Mouse (Mus musculus): ENCODE measurements around the gene Hcrtr1. TPM values are rescaled to one million over a fixed set of nuclear protein-coding genes. Genes with fewer than 3 reads are reported as not detected.

The Hcrtr1 gene
- polyA plus RNA-seq, 1 experiment = 0.48 TPM

GRCm38 (mm10) chr4:130161349-130161748 lies 22.2 kb upstream of the Hcrtr1 start:
- no peak for DNase-seq (ENCODE audit: low read depth in 1 of 2, low spot score in 2 of 2)
- Histone ChIP-seq H3K36me3 (ENCODE audit: control insufficient read depth, insufficient read depth, low read length) (no peaks in the 10 kb centered on the region), H3K27me3 (ENCODE audit: control insufficient read depth, insufficient read depth, low read length) (no peaks in the 10 kb centered on the region), H3K4me1 (ENCODE audit: control insufficient read depth, insufficient read depth, insufficient read length) (no peaks in the 10 kb centered on the region), H3K27ac (ENCODE audit: insufficient read depth, low read length) (no peak overlapping the region), H3K4me3 (ENCODE audit: extremely low read depth, insufficient read depth, insufficient read length) (no peak overlapping the region)
- TF ChIP-seq CTCF (IDR thresholded peaks at IDR 0.05; ENCODE audit: extremely low read depth, insufficient read depth, insufficient read length, insufficient replicate concordance) (no peak), POLR2A (IDR thresholded peaks at IDR 0.05; ENCODE audit: low read depth, low read length) (no peak)
- 75% methylated on average over 4 of the region's 4 CpGs for WGBS

GRCm38 (mm10) chr4:130156812-130157371 lies 17.7 kb upstream of the Hcrtr1 start:
- no peak overlapping the region for H3K4me3 ChIP-seq (ENCODE audit: extremely low read depth, insufficient read depth, insufficient read length)
- H3K27me3 ChIP-seq (ENCODE audit: control insufficient read depth, insufficient read depth, low read length) = no peaks in the 10 kb centered on the region
- no peak for DNase-seq (ENCODE audit: low read depth in 1 of 2, low spot score in 2 of 2)
- 25% methylated on average over 12 of the region's 12 CpGs for WGBS
- no peaks in the 10 kb centered on the region for H3K4me1 ChIP-seq (ENCODE audit: control insufficient read depth, insufficient read depth, insufficient read length)
- H3K27ac ChIP-seq (ENCODE audit: insufficient read depth, low read length) = no peak overlapping the region
- H3K36me3 ChIP-seq (ENCODE audit: control insufficient read depth, insufficient read depth, low read length) = no peaks in the 10 kb centered on the region
- no peak for TF ChIP-seq POLR2A (IDR thresholded peaks at IDR 0.05; ENCODE audit: low read depth, low read length)
- no peak for TF ChIP-seq CTCF (IDR thresholded peaks at IDR 0.05; ENCODE audit: extremely low read depth, insufficient read depth, insufficient read length, insufficient replicate concordance)

- Histone ChIP-seq H3K27me3 (ENCODE audit: control insufficient read depth, insufficient read depth, low read length) (no peaks in the 10 kb centered on the region), H3K36me3 (ENCODE audit: control insufficient read depth, insufficient read depth, low read length) (no peaks in the 10 kb centered on the region), H3K27ac (ENCODE audit: insufficient read depth, low read length) (no peak overlapping the region), H3K4me3 (ENCODE audit: extremely low read depth, insufficient read depth, insufficient read length) (no peak overlapping the region), H3K4me1 (ENCODE audit: control insufficient read depth, insufficient read depth, insufficient read length) (no peaks in the 10 kb centered on the region)
- TF ChIP-seq CTCF (IDR thresholded peaks at IDR 0.05; ENCODE audit: extremely low read depth, insufficient read depth, insufficient read length, insufficient replicate concordance) (no peak), POLR2A (IDR thresholded peaks at IDR 0.05; ENCODE audit: low read depth, low read length) (no peak)
- DNase-seq (ENCODE audit: low read depth in 1 of 2, low spot score in 2 of 2) = no peak
- 84% methylated on average over 3 of the region's 3 CpGs for WGBS
Observed at GRCm38 (mm10) chr4:130154250-130154649, 15.1 kb upstream of the Hcrtr1 start.

GRCm38 (mm10) chr4:130148405-130148804 lies 9.2 kb upstream of the Hcrtr1 start:
- no peaks in the 10 kb centered on the region for H3K36me3 ChIP-seq (ENCODE audit: control insufficient read depth, insufficient read depth, low read length)
- no peaks in the 10 kb centered on the region for H3K27me3 ChIP-seq (ENCODE audit: control insufficient read depth, insufficient read depth, low read length)
- H3K4me1 ChIP-seq (ENCODE audit: control insufficient read depth, insufficient read depth, insufficient read length) = no peaks in the 10 kb centered on the region
- no peak for TF ChIP-seq CTCF (IDR thresholded peaks at IDR 0.05; ENCODE audit: extremely low read depth, insufficient read depth, insufficient read length, insufficient replicate concordance)
- TF ChIP-seq POLR2A (IDR thresholded peaks at IDR 0.05; ENCODE audit: low read depth, low read length) = no peak
- 7% methylated on average over 10 of the region's 10 CpGs for WGBS
- H3K4me3 ChIP-seq (ENCODE audit: extremely low read depth, insufficient read depth, insufficient read length) = no peak overlapping the region
- no peak for DNase-seq (ENCODE audit: low read depth in 1 of 2, low spot score in 2 of 2)
- no peak overlapping the region for H3K27ac ChIP-seq (ENCODE audit: insufficient read depth, low read length)

- no peak overlapping the region for H3K4me3 ChIP-seq (ENCODE audit: extremely low read depth, insufficient read depth, insufficient read length)
- H3K27me3 ChIP-seq (ENCODE audit: control insufficient read depth, insufficient read depth, low read length) = peaks cover 6% of the 10 kb centered on the region; the same call in 1 of the 2 replicates
- H3K36me3 ChIP-seq (ENCODE audit: control insufficient read depth, insufficient read depth, low read length) = no peaks in the 10 kb centered on the region
- no peak overlapping the region for H3K27ac ChIP-seq (ENCODE audit: insufficient read depth, low read length)
- no peak for TF ChIP-seq CTCF (IDR thresholded peaks at IDR 0.05; ENCODE audit: extremely low read depth, insufficient read depth, insufficient read length, insufficient replicate concordance)
- no peak for TF ChIP-seq POLR2A (IDR thresholded peaks at IDR 0.05; ENCODE audit: low read depth, low read length)
- WGBS = 69% methylated on average over 3 of the region's 3 CpGs
- no peak for DNase-seq (ENCODE audit: low read depth in 1 of 2, low spot score in 2 of 2)
- H3K4me1 ChIP-seq (ENCODE audit: control insufficient read depth, insufficient read depth, insufficient read length) = no peaks in the 10 kb centered on the region; the same call in 1 of the 2 replicates
Observed at GRCm38 (mm10) chr4:130141786-130142185, 2.6 kb upstream of the Hcrtr1 start.

- H3K27me3 ChIP-seq (ENCODE audit: control insufficient read depth, insufficient read depth, low read length) = peaks cover 6% of the 10 kb centered on the region; the same call in 1 of the 2 replicates
- no peak overlapping the region for H3K4me3 ChIP-seq (ENCODE audit: extremely low read depth, insufficient read depth, insufficient read length)
- WGBS = 59% methylated on average over 9 of the region's 9 CpGs
Observed at GRCm38 (mm10) chr4:130140992-130141402, 1.8 kb upstream of the Hcrtr1 start.

GRCm38 (mm10) chr4:130138441-130139213 lies 532 bp downstream of the Hcrtr1 start:
- Histone ChIP-seq H3K4me3 (ENCODE audit: extremely low read depth, insufficient read depth, insufficient read length) (no peak overlapping the region), H3K27ac (ENCODE audit: insufficient read depth, low read length) (no peak overlapping the region), H3K4me1 (ENCODE audit: control insufficient read depth, insufficient read depth, insufficient read length) (no peaks in the 10 kb centered on the region; the same call in 1 of the 2 replicates), H3K36me3 (ENCODE audit: control insufficient read depth, insufficient read depth, low read length) (no peaks in the 10 kb centered on the region), H3K27me3 (ENCODE audit: control insufficient read depth, insufficient read depth, low read length) (peaks cover 6% of the 10 kb centered on the region; the same call in 1 of the 2 replicates)
- peak in 1 of 2 experiments; percentile 26 for DNase-seq (ENCODE audit: low read depth in 1 of 2, low spot score in 2 of 2)
- peak; percentile 71 for TF ChIP-seq CTCF (IDR thresholded peaks at IDR 0.05; ENCODE audit: extremely low read depth, insufficient read depth, insufficient read length, insufficient replicate concordance)
- TF ChIP-seq POLR2A (IDR thresholded peaks at IDR 0.05; ENCODE audit: low read depth, low read length) = no peak
- WGBS = 2% methylated on average over 46 of the region's 57 CpGs

More at GRCm38 (mm10) chr4:130140992-130141402, 1.8 kb upstream of the Hcrtr1 start:
- no peaks in the 10 kb centered on the region; the same call in 1 of the 2 replicates for H3K4me1 ChIP-seq (ENCODE audit: control insufficient read depth, insufficient read depth, insufficient read length)
- H3K36me3 ChIP-seq (ENCODE audit: control insufficient read depth, insufficient read depth, low read length) = no peaks in the 10 kb centered on the region
- no peak for TF ChIP-seq CTCF (IDR thresholded peaks at IDR 0.05; ENCODE audit: extremely low read depth, insufficient read depth, insufficient read length, insufficient replicate concordance)
- H3K27ac ChIP-seq (ENCODE audit: insufficient read depth, low read length) = no peak overlapping the region
- DNase-seq (ENCODE audit: low read depth in 1 of 2, low spot score in 2 of 2) = no peak

All from spleen, adult 2 months (tissue).